Mouse (Mus musculus) liver, embryonic 14.5 days (tissue): ENCODE data around the gene Catip.

Source experiments
- CTCF ChIP-seq: IDR thresholded peaks from 2 replicates; pipeline ENCODE4 v1.5.1; 2016; ENCODE audit warnings: antibody characterized with exemption, low read depth, control low read depth
- EP300 ChIP-seq: IDR thresholded peaks from 2 replicates; pipeline ENCODE4 v1.6.1; 2016; ENCODE audit warnings: antibody characterized with exemption, low read depth

DNA sequence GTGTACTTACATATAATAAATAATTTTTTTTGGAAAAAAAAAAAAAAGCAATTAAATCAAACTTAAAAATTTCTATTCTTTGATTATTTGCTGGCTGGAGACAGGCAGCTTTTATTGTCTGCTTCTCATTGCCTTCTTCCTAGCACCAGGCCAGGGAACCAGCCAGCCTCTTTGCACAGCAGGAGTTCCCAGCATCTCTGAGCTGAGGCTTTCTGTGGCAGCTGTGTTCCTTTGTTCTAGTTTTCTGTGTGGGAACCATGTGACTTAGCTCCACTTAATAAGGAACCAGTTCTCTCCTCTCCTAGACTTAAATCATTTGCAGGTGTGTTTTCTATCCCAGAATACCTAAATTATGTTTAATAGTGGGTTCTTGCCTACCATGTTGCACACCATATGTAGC, 4.4 kb upstream of the Catip start:
- TF ChIP-seq EP300: no peak
- no peak for TF ChIP-seq CTCF
